Mouse (Mus musculus) left cerebral cortex, postnatal 14 days (tissue): ENCODE results near the gene Kcng4. TPM values are rescaled to one million over a fixed set of nuclear protein-coding genes. Genes with fewer than 3 reads are reported as not detected.

Experiments
- DNase-seq, 2 experiments: peaks; one replicate each; pipeline ENCODE4 v3.0.0; 2021 to 2022; ENCODE audit warnings: low spot score in 2 of 2, mixed read lengths in 1 of 2
- intact Hi-C: fragments of 180-260 bp; cut with DNase I; formaldehyde crosslinking; loops from one replicate; pipeline ENCODE4 v1.15.1; 2025
- total RNA-seq, 2 experiments: library from RNA; stranded (reverse); gene quantifications; 2 replicates each; pipeline ENCODE4 v1.2.3; 2021

Kcng4 gene
- total RNA-seq, 2 experiments from 2014 or later = 2.2 to 2.4 TPM

GRCm38 (mm10) chr8:119574437-119575365 is 60.8 kb downstream of the Kcng4 start, which contains the start of the genes Hsdl1 and Dnaaf1:
TSS of gene Hsdl1 (minus strand) at chr8:119575183.
TSS of gene Dnaaf1 (plus strand) at chr8:119575235.
- peak; percentile 92 to 95 for DNase-seq
- intact Hi-C loops = loop anchor here (2.0 kb wide), 1 partner anchor 16 kb away; the partner anchor contains the start of gene Mbtps1

Other genes starting within 250 kb of the Kcng4 start
- gene Mlycd, start 240.8 kb downstream of the Kcng4 start, total RNA-seq = 10 to 100 TPM; 25.7 to 28.0 TPM
- gene Osgin1, start 201.6 kb downstream of the Kcng4 start, total RNA-seq = under 1 TPM; 0.40 to 0.53 TPM
- gene Necab2, start 189.0 kb downstream of the Kcng4 start, total RNA-seq = 10 to 100 TPM; 42.8 to 60.9 TPM
- under 1 TPM; 0.17 to 0.22 TPM for gene Slc38a8, start 134.0 kb downstream of the Kcng4 start, total RNA-seq
- gene Mbtps1, start 76.9 kb downstream of the Kcng4 start, total RNA-seq = 10 to 100 TPM; 59.3 to 59.5 TPM
- gene Hsdl1, start 60.5 kb downstream of the Kcng4 start, total RNA-seq = 10 to 100 TPM; 42.3 to 47.2 TPM
- under 1 TPM; 0.11 to 0.20 TPM for gene Dnaaf1, start 60.4 kb downstream of the Kcng4 start, total RNA-seq
- 10 to 100 TPM; 10.5 to 12.1 TPM for gene Taf1c, start 30.5 kb downstream of the Kcng4 start, total RNA-seq
- gene Adad2, start 22.9 kb downstream of the Kcng4 start, total RNA-seq = under 1 TPM in 1 of 2 experiments, not detected in 1; 0.29 TPM
- gene Wfdc1, start 30.7 kb upstream of the Kcng4 start, total RNA-seq = 1 to 10 TPM; 8.8 to 9.3 TPM
- 1 to 10 TPM; 1.8 to 1.9 TPM for gene Atp2c2, start 64.3 kb upstream of the Kcng4 start, total RNA-seq
- gene Tldc1, start 142.7 kb upstream of the Kcng4 start, total RNA-seq = 10 to 100 TPM; 17.3 to 19.0 TPM
- 10 to 100 TPM; 65.0 to 67.4 TPM for gene Cotl1, start 204.9 kb upstream of the Kcng4 start, total RNA-seq
- 1 to 10 TPM; 6.0 to 7.3 TPM for gene Klhl36, start 226.6 kb upstream of the Kcng4 start, total RNA-seq